Mouse (Mus musculus) heart, postnatal 36 days (tissue): ENCODE measurements around the gene Fance. TPM values are rescaled to one million over a fixed set of nuclear protein-coding genes. Genes with fewer than 3 reads are reported as not detected.

ENCODE experiments used
- DNase-seq, 2 experiments: peaks; one replicate each; pipeline ENCODE4 v3.0.0; 2021 to 2022
- intact Hi-C: fragments of 180-260 bp; cut with DNase I; formaldehyde crosslinking; loops from one replicate; pipeline ENCODE4 v1.15.1; 2025
- total RNA-seq, 2 experiments: library from RNA; stranded (reverse); gene quantifications; 2 replicates each; pipeline ENCODE4 v1.2.3; 2021

Fance gene
- total RNA-seq, 2 experiments from 2014 or later: 10.9 to 17.3 TPM

DNA sequence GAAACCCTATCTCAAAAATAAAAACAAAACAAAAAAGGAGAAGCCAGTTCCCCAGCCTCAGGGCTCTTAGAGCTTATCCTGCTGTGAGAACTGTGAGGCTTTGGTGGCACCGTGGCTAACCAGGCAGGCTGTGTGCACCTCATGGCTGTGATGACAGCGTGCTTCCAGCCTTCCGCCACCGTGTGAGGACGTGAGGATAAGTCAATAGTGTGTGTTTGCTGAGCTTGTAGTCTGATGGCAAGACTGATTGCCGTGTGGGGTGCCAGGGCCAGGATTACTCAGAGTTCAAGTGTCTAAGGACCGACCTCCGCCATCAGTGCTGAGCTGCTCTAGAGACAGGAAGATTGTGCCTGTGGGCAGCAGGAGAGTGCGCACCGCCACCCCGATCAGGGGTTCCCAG is 22.6 kb upstream of the Fance start:
- intact Hi-C loops: no loop called here
- DNase-seq: no peak

DNA sequence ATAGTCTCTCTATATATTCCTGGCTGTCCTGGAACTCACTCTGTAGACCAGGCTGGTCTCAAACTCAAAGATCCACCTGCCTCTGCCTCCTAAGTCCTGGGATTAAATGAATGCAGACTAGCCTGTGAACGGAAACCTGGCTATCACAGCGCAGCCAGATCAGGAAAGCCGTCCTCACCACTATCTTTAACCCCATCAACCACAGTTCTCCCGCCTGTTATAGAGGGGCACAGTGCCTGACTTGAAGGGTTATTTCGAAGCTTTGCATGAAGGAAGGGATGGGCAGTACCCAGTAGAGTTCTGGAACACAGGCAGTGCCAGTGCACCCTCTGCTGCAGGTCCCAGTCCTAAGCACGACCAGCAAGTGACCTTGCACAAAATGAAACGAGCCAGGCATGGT is 22.0 kb upstream of the Fance start:
- intact Hi-C loops: no loop called here

DNA sequence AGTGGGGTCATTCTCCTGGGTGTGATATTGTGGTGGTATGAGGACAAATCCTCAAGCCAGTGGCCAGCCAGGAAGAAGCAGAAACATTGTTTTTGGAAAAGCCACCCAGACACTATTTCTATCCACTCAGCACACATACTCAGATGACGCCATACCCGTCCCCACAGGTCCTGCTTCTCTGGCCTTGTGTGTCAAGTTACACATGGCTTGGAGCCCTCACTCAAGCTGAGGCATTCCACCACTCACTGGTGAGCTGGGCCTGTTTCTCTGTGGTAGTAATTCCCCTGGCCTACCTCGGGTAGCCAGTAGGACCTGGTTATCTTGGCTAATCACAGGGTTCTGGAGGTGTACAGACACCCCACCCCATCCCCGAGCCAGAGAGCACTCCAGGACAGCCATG is 19.6 kb upstream of the Fance start:
- intact Hi-C loops: no loop called here
- no peak for DNase-seq

More for the DNA sequence above, 22.0 kb upstream of the Fance start:
- no peak for DNase-seq

DNA sequence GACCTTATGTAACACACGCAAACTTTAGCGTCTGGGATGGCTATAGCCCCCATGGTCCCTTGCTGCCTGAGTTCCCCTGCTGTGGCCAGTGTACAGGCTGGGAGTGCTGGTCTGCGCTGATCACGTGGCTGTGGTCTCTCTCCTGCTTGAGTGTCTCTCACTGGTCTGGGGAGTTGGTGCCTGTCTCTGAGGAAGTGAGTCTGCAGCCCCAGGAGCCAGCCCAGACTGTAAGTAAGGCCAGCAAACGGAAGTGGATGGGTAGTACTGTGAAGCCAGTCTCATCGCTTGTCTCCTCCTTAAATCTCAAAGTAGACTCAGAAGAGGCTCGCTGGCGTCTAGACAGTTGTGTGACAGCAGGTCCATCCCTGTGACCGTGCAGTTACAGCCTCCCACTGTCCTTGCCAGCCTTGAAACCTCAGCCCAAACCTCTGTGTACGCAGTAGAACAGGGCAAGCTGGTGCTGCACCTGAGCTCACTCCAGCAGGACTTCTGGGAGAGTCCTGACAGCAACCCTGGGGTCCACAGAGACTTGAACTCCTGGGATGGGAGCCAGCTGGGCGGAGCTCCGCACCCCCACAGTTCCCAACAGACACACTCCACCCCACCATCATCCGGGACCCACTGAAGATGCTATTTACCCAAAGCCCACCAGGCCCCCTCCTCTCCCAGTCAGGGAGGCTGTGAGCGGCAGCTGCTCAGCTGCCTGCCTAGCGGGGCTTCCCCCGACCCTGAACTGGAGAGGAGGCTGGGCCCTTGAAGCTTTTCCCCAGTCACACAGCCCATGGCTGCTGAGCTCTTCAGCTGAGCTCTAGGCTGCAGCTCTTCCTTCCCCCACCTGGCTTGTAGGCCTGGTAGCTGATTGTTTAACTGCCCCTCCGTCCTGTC is 18.6 kb upstream of the Fance start:
- DNase-seq: peak in 1 of 2 experiments; percentile 35
- intact Hi-C loops: no loop called here

DNA sequence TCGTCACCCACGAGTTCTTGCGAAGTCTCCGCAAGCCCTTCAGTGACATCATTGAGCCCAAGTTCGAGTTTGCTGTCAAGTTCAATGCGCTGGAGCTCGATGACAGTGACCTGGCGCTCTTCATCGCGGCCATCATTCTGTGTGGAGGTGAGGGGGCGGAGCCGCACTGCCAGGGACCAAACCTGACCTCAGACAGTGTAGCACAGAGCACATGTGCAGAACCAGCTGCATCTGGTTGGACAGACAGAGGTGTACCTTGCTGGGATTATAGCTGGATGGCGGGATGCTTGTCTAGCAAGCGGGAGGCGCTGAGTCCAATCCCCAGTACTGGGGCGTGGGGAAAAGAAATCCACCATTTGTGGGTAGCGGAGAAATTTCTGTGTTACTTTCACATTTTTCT is 14.4 kb upstream of the Fance start:
- intact Hi-C loops: no loop called here
- no peak for DNase-seq

DNA sequence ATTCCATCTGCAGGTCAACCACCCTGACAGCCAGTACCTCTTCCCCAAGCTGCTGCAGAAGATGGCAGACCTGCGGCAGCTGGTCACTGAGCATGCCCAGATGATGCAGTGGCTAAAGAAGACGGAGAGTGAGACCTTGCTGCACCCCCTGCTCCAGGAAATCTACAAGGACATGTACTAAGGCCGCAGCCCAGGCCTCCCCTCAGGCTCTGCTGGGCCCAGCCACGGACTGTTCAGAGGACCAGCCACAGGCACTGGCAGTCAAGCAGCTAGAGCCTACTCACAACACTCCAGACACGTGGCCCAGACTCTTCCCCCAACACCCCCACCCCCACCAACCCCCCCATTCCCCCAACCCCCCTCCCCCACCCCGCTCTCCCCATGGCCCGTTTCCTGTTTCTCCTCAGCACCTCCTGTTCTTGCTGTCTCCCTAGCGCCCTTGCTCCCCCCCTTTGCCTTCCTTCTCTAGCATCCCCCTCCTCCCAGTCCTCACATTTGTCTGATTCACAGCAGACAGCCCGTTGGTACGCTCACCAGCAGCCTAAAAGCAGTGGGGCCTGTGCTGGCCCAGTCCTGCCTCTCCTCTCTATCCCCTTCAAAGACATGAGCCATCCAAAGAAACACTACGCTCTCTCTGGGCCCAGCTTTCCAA is 13.5 kb upstream of the Fance start:
- no peak for DNase-seq
- intact Hi-C loops: loop anchor here (10.0 kb wide), 1 partner anchor 215 kb away; the partner anchor contains the start of gene Tcp11

DNA sequence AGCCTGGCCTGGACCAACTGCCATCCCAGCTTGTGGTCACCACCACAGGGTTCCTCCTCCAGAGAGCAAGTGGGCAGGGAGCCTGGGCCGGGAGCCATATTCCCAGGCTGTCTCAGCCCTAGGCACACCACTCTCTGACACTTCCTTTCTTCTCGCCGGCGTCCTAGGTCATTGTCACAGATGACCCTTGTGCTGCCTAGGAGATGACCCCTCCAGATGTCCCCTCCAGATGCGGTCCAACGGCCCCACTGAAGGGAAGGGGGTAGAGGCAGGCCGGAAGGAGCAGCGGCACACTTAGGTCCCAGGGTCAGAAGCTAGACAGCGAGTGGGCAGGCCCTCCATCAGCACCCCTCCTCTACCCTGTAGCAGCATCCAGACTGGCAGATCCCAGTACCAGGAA is 13.0 kb upstream of the Fance start:
- no peak for DNase-seq

DNA sequence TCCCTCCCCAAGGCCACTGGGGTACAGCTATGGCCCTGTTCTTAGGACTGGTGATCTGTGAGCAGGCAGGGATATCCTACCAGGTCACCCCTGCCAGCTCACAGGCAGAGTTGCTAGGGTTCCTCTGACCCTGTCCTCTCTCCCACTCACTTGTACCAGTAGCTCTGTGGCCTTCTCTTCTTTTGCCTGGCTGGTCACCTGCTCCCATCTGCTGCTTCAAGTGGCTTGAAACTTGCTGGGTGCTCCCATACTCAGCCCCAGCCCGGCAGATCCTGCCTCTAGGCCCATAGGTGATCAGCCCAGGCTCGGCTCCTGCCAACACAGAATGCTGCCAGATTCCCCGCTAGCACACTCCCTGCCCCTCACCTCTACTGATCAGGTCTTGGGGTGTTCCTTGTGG is 12.5 kb upstream of the Fance start:
- intact Hi-C loops: loop anchor here (10.0 kb wide), 1 partner anchor 216 kb away; the partner anchor contains the start of gene Tcp11
- no peak for DNase-seq

More for the DNA sequence above, 13.0 kb upstream of the Fance start:
- intact Hi-C loops: loop anchor here (10.0 kb wide), 1 partner anchor 216 kb away; the partner anchor contains the start of gene Tcp11

DNA sequence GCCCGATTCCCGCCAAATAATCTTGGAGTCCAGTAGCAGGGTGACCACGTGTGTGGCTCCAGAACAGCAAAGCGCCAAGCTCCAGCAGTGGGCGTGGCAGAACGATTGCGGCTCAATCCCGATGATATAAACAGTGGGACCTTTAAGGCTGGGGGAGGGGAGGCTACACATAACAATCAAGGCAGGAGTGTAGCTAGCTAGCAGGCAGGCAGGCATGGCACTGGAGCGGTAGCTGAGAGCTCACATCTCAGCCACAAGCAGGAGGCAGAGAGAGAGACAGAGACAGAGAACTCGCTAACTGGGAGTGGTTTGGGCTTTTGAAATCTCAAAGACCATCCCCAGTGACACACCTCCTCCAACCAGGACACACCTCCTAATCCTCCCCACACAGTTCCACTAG is 8.1 kb upstream of the Fance start:
- DNase-seq: no peak
- intact Hi-C loops: loop anchor here (10.0 kb wide), 1 partner anchor 220 kb away; the partner anchor contains the start of gene Tcp11

DNA sequence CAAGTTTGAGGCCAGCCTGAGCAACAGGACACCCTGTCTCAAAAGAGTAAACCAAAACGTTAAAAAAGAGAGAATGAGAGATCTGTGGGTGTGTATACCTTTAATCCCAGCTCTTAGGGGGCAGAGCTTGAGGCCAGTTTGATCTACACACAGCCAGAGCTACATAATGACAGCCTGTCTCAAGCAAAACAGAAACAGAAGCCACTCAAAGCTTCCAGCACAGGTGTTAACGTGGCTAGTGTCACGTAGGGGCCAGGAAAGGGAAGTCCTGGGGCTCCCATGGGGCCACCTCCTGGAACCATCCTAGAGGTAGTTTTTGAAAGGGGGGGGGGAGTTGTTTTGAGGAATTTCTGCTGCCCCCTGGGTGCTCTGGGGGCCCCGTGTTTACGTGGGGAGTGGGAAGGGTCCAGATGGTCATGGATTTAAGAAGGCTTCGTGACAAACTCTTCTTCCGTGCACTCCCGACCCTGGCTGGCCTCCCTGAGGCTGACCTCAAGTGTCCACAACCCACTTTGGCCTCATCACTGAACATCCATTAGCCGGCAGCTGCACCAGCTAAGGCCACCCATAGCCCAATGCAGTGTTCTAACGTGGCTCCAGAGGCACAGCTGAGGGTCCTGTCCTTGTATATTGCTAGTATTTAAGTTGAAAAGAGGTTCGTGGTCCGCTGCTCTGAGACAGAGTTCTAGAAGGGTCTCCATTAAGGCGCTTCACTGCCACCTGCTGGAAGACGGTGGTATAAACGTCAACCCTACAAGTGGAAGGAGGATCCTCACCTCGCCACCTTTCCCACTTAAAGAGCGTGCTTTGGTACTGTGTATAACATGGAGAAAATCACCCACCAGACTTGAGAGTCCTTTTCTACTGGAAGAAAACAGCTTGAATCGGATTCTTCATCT is 4.8 kb upstream of the Fance start:
- peak; percentile 93 to 97 for DNase-seq
- intact Hi-C loops: loop anchor here (1.0 to 10.0 kb wide), 3 partner anchors 76 to 224 kb away; partner anchors contain the start of genes Ppard and Tcp11

DNA sequence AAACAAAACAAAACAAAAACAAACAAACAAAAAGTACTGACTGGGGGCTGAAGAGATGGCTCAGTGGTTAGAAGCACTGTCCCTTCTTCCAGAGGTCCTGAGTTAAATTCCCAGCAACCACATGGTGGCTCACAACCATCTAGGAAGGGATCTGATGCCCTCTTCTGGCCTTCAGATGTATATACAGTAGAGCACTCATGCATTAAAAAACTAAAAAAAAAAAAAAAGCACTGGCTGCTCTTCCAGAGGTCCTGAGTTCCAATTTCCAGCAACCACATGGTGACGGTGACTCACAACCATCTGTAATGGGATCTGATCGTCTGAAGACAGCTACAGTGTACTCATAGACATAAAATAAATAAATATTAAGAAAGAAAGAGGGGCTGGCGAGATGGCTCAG is 2.5 kb upstream of the Fance start:
- no peak for DNase-seq
- intact Hi-C loops: no loop called here

DNA sequence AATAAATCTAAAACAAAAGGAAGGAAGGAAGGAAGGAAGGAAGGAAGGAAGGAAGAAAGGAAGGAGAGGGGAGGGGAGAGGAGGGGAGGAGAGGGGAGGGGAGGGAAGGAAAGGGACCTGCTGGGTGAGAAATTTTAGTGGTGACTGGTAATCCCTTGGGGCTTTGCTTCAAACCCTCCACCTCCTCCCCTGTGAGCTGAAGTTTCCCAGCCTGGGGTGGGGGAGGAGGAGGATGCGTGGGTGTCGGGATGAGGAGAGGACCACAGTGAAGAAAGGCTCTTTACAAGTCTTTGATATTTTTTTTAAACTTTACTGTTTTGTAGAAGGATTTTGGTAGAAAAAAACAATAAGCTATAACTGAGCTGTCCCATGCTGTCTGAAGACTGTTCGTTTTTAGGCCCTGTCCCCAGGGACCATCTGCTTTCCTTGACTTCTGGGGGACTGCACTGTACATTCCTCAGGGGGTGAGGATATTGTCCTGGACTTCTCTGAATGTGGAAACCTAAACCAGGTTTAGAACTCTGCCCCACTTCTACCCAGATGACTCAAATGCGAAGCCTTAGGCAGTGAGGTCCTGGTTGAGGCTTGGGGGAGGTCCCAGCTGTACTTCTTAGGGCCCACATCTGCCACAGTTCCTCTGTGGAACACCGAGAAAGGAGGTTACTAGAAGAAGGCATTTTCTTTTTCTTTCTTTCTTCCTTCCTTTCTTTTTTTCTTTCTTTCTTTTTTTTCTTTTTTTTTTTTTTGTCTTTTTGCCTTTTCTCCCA is 1.8 kb upstream of the Fance start:
- intact Hi-C loops: no loop called here
- DNase-seq: no peak

DNA sequence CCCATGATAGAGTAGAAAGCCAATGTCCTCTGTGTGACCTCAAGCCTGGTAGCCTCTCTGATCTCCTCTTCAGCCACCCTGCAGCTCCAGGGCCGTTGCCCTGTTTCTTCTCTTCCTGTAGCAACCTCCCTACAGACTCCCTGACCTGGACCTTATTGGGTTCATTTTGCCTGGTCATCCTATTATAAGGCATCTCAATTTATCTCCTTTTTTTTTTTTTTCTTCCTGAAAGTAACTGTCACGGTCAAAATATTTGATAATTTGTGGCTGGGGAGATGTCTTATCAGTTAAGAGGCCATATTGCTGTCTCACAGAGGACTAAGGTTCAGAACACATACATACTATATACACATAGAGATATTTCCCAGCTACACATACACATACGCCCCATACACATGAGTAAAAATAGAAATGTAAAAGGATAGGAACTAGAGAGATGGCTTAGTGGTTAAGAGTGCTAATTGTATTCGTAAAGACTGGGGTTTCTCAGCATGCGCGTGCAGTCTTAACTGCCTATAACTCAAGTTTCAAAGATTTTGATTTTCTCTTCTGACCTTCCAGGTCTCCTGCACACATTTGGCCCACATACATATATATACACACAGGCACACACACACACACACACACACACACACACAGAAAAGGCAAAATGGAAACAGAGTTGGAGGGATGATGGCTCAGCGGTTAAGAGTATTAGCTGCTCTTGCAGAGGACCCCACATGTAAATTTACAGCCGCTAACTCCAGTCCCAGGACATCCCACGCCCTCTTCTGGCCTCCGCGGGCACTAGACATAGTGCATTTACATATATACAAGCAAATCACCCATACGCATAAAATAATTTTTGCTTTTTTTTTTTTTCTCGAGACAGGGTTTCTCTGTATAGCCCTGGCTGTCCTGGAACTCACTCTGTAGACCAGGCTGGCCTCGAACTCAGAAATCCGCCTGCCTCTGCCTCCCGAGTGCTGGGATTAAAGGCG is 797 bp upstream of the Fance start:
- intact Hi-C loops: no loop called here
- DNase-seq: peak in 1 of 2 experiments; percentile 39

DNA sequence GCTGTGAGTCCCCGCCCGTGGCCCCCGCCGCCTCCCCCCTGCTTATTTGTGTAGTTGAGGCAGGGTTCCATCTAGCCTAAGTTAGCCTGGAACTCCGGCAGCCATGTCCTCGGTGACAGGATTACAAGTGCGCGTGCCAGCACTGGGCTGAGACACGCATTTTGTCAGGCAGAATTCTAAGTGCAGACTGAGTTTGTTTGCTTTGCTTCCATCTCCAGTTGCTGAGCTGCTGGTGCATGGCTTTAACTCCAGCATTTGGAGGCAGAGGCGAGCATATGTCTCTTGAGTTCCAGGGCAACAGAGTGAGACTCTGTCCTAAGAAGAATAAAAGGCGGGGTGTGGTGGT is 534 bp downstream of the Fance start:
- intact Hi-C loops: no loop called here
- no peak for DNase-seq

DNA sequence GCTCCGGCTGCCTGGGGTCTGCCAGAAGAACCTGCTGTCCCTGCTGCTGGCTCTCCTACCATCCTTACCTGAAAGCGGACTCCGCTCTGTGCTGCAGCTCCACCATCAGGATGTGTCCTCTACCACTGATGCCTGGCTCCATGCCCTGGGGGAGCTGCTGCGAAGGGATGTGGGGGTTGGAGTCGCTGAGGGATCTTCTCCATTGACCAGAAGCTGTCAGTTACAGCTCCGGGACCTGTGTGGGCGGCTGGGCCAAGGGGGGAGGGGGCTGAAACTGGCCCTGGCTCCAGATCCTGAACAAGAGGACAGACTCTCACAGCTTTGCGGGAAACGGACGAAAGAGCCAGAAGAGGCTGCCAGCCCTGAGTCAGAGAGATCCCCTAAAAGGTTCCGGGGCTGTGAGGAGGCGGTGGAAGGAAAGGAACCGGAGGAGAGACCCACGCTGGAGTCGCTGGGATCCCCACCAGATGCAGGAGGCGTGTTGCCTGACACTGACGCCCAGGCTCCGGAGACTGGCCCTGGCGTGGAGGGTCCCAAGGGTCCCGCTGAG is 2.4 kb downstream of the Fance start:
- no peak for DNase-seq

DNA sequence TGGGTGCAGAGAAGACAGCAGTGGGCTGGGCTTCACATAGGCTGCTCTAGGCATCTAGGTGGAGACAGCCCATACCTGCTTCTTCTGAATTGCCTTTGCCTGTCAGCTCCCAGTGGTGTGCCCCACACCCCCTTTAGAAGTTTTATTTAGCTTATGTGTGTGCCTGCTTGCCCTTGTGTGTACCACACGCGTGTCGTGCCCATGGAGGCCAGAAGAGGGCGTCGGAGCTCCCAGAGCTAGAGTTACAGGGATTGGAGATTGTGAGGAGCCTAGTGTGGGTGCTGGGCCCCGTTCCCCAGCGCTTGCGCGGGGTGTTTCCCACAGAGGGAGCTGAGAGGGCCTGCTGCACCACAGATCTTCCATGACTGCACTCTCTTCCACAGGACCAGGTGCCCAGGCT is 3.2 kb downstream of the Fance start:
- intact Hi-C loops: no loop called here
- DNase-seq: no peak

More for the DNA sequence above, 2.4 kb downstream of the Fance start:
- intact Hi-C loops: loop anchor here (1.0 kb wide), 1 partner anchor 12 kb away; no protein-coding TSS in a partner anchor

DNA sequence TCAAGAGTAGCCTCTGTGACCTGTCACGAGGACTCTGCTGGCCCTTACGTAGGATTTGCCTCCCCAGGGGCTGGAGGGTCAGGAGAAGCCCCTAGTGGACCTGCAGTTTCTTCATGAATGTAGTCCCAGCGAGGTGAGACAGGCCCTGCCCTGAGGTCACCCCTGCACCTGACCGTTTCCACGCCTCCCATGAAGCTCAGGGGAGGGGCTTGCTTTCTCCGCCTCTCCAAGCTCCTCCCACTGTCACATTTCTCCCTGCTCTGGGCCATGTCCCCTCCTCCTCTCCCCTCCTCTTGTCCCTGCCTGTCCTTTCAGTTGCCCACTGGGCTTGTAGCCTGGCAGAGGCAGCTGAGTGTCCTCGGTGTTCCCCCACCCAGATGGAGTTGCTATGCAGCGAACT is 3.8 kb downstream of the Fance start:
- intact Hi-C loops: no loop called here
- no peak for DNase-seq

DNA sequence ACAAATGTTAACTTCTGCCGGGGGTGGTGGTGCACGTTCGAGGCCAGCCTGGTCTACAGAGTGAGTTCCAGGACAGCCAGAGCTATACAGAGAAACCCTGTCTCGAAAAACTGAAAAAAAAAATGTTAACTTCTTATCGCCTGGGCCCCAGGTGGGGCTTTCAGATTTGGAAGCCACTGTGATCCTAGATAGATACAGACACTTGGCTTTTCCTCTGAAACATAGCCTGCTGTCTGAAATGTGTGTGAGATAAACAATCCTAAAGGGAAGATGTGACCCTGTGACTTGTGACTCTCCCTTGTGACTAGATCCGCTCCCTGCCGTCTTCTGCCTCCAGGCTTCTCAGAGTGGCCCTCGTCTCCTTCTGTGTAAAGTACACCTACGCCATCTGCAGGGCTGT is 4.4 kb downstream of the Fance start:
- intact Hi-C loops: no loop called here
- DNase-seq: no peak
